Mouse (Mus musculus): ENCODE data around the gene Tmem203. TPM values are rescaled to one million over a fixed set of nuclear protein-coding genes. Genes with fewer than 3 reads are reported as not detected.

The Tmem203 gene
- polyA plus RNA-seq, 1 experiment from 2014 or later = 25.3 TPM

DNA sequence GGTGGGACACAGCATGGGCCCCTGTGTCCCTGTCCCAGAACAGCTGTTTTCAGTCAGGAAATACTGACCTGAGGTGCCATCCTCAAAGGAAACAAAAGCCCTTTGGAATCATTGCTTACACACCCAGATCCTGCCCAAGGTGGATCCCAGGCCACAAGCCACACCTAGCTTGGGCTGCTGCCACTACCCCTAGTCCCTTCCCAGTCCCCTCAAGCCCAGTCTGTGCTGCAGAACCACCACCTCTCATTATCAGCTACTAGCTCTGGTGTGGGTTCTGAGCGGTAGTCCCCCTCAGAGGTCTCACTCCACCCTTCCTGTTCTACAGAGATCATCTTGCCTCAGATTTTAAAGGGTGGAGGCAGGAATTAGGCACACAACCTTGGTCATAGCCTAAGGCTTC, 31.1 kb downstream of the Tmem203 start:
- H3K27me3 ChIP-seq = peaks cover 42% of the 10 kb centered on the region
- no peaks in the 10 kb centered on the region for H3K9me3 ChIP-seq
- H3K27ac ChIP-seq = peak overlapping the region; percentile 76
- peaks cover 29% of the 10 kb centered on the region for H3K4me1 ChIP-seq
- 67% methylated on average over 1 of the region's 1 CpGs for WGBS
- H3K4me2 ChIP-seq = no peak overlapping the region
- ATAC-seq (ENCODE audit: insufficient number of reproducible peaks, insufficient read depth, low FRiP score, low TSS enrichment, low read depth) = no peak
- peaks cover 49% of the 10 kb centered on the region for H3K36me3 ChIP-seq
- no peak overlapping the region for H3K4me3 ChIP-seq
- 0 out of 2 replicates have a peak overlapping the region, but pooled peaks have one; percentile 6 for H3K9ac ChIP-seq

DNA sequence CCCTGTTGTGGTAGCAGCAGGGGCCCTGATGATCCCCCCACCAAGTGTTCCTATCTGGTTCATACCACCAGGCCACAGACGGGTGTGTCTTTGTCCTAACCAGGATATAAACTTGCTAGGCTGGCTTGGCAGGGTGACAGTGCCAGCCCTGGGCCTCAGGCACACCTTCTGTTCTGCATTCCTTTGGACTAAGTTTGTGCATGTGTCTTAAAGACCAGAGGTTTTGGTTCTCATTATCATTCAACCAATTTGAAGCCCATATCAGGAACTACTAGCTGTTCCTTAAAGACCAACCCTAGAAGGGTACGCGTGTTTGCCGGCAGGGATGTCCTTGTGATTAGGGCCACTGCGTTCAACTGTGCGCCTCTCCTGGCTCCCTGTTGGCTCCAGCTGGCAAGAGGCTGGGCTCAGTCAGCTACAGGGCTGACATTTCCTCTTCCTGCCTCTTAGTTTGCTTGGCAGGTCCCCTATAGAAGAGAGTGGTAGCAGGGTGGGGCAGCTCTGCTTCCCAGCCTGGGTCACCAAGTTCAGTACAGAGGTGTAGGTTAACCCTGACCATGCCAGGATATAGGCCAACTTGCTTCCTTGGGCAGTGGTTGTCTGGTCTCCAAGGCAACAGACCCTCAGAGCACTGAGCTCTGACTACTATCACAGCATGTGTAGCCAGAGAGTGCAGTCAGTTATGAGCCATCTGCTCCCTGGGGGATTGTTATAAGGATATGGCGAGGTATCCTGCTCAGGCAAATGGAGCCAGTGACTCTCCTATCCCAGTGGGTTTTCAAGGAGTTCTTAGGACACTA, 31.8 kb downstream of the Tmem203 start:
- Histone ChIP-seq H3K27me3 (peaks cover 49% of the 10 kb centered on the region), H3K27ac (peak overlapping the region; percentile 77), H3K4me1 (peaks cover 35% of the 10 kb centered on the region), H3K4me2 (0 out of 2 replicates have a peak overlapping the region, but pooled peaks have one; percentile 2), H3K9ac (no peak overlapping the region), H3K36me3 (peaks cover 44% of the 10 kb centered on the region), H3K4me3 (no peak overlapping the region), H3K9me3 (no peaks in the 10 kb centered on the region)
- ATAC-seq (ENCODE audit: insufficient number of reproducible peaks, insufficient read depth, low FRiP score, low TSS enrichment, low read depth) = no peak
- 51% methylated on average over 7 of the region's 7 CpGs for WGBS

DNA sequence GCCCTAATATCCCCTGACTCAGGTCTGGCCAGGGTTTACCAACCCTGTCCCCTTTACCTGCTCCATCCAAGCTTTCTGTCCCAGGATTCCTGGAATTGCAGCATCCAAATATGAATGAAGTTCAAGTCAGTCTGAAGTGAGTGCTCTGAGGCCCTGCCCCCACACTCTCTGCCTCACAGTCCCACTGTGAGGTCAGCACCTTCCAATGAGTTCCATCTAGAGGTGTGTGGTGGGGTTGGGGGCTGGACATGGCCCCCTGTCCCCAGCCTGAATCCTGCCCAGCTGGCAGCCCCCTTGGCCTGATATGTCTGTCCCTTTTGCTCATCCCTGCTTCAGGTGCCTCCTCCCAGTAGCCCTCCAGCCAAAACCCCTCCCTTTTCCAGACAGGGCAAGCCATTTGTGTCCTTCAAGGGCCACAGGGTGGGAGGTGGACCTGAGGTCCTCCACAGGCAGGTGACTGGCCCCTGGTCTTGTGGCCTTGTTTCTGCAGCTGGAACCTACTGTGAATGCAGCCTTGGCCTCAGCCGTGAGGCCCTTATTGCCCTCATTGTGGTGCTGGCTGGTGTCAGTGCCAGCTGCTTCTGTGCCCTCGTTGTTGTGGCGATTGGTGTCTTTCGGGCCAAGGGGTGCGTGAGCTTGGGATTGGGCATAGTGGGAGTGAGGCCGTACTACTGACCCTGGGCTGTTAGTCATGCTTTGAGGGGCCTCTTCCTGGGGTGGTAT, 32.8 kb downstream of the Tmem203 start, which contains the start of gene Tmem210:
Gene Tmem210 (plus strand): TSS at position 219 of the 723 bp plus-strand sequence.
- Histone ChIP-seq H3K4me3 (no peak within 1 kb of the TSS), H3K9me3 (no peaks in the 10 kb centered on the region), H3K4me1 (peaks cover 43% of the 10 kb centered on the region), H3K4me2 (0 out of 2 replicates have a peak within 1 kb of the TSS, but pooled peaks have one; percentile 2), H3K27me3 (peaks cover 59% of the 10 kb centered on the region), H3K9ac (no peak within 1 kb of the TSS), H3K27ac (peak within 1 kb of the TSS; percentile 77), H3K36me3 (peaks cover 34% of the 10 kb centered on the region)
- ATAC-seq (ENCODE audit: insufficient number of reproducible peaks, insufficient read depth, low FRiP score, low TSS enrichment, low read depth) = no peak
- 81% methylated on average over 6 of the region's 6 CpGs for WGBS

DNA sequence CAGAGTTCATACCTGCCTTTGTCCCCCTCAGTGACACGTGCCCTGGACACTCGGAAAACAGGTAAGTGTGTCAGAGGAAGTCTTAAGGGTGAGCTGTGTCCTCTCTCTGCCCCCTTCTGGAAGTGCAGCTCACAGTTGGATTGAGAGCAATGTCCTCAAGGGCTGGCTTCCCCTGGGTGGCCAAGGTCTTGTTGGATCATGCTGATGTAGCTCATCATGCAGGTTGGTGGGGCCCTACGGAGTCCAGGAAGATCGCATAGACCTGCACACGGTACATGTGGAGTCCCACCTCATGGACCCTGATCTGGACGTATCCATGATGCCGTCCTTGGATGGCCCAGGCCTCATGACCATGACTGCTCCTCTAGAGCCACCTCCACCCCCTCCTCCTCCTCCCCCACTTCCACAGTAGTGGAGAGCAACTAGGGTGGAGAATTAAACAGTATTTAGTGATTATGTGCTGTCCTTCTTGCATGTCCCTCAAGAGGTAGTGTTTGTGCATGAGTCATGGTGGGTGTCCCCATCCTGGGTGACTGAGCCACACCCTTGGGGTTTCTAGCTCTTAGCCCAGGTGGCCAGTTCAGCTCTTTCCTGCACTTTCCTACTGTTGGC, 33.6 kb downstream of the Tmem203 start:
- 84% methylated on average over 7 of the region's 7 CpGs for WGBS
- no peaks in the 10 kb centered on the region for H3K9me3 ChIP-seq
- H3K4me2 ChIP-seq = no peak overlapping the region
- H3K27me3 ChIP-seq = peaks cover 67% of the 10 kb centered on the region
- H3K4me3 ChIP-seq = no peak overlapping the region
- H3K27ac ChIP-seq = no peak overlapping the region
- no peak overlapping the region for H3K9ac ChIP-seq
- H3K36me3 ChIP-seq = peaks cover 26% of the 10 kb centered on the region
- H3K4me1 ChIP-seq = peaks cover 43% of the 10 kb centered on the region
- no peak for ATAC-seq (ENCODE audit: insufficient number of reproducible peaks, insufficient read depth, low FRiP score, low TSS enrichment, low read depth)

DNA sequence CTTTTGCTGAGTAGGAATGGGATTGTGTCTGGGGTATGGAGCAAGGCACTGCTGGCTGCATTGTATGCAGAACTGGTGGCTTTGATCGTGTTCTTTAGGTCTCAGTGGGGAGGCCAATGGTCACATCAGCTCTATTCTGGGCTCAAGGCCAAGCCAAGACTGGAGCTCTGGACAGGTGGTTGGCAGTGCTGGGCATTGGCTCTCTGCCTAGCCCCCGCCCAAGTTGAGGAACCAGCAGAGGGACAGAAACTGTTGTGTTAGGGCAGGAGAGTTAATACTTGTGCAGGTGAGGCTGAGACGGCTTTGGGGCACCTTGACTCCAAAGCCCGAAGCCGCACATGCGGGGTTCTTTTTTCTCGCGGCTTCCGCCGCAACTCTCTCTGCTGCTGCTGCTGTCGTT, 34.4 kb downstream of the Tmem203 start, which contains the start of gene Lrrc26:
Gene Lrrc26 (plus strand): TSS at position 265 of the 400 bp plus-strand sequence.
- Histone ChIP-seq H3K9me3 (no peaks in the 10 kb centered on the region), H3K4me2 (peak within 1 kb of the TSS; percentile 60), H3K36me3 (peaks cover 18% of the 10 kb centered on the region), H3K27ac (no peak within 1 kb of the TSS), H3K4me3 (peak within 1 kb of the TSS; percentile 29), H3K4me1 (peaks cover 43% of the 10 kb centered on the region), H3K9ac (no peak within 1 kb of the TSS), H3K27me3 (peaks cover 75% of the 10 kb centered on the region)
- ATAC-seq (ENCODE audit: insufficient number of reproducible peaks, insufficient read depth, low FRiP score, low TSS enrichment, low read depth) = no peak
- 9% methylated on average over 11 of the region's 11 CpGs for WGBS

DNA sequence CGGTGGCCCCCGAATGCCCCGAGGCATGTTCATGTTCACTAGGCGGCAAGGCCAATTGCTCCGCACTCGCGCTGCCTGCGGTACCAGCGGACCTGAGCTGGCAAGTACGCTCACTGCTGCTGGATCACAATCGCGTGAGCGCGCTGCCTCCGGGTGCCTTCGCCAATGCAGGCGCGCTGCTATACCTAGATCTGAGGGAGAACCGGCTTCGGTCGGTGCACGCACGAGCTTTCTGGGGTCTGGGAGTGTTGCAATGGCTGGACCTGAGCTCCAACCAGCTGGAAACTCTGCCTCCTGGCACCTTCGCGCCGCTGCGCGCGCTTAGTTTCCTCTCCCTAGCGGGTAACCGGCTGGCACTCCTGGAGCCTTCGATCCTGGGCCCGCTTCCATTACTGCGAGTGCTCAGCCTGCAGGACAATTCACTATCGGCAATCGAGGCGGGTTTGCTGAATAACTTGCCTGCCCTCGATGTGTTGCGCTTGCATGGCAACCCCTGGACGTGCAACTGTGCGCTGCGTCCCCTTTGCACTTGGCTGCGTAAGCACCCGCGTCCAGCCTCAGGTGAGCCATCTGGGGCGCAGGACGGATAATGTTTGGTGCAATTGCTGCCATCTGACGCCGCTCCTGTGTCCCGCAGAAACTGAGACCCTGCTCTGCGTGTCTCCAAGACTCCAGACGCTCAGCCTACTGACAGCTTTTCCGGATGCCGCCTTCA, 35.0 kb downstream of the Tmem203 start:
- ATAC-seq (ENCODE audit: insufficient number of reproducible peaks, insufficient read depth, low FRiP score, low TSS enrichment, low read depth) = no peak
- Histone ChIP-seq H3K36me3 (peaks cover 12% of the 10 kb centered on the region), H3K9me3 (no peaks in the 10 kb centered on the region), H3K4me3 (peak overlapping the region; percentile 29), H3K27me3 (peaks cover 81% of the 10 kb centered on the region), H3K9ac (no peak overlapping the region), H3K4me1 (peaks cover 43% of the 10 kb centered on the region), H3K4me2 (peak overlapping the region; percentile 60), H3K27ac (no peak overlapping the region)
- 1% methylated on average over 54 of the region's 54 CpGs for WGBS

DNA sequence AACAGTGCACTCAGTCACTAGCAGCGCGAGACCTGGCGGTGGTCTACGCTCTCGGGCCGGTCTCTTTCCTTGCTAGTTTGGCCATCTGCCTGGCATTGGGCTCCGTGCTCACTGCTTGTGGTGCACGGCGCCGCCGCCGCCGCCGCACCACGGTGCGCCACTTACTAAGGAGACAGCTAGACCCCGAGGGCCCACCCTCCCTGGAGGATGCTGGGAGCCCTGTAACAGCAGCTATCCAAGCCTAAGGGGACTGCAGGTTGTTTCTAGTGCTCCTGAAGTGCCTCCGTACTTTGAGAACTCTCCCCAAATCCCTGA, 35.5 kb downstream of the Tmem203 start:
- Histone ChIP-seq H3K27ac (no peak overlapping the region), H3K36me3 (peaks cover 7% of the 10 kb centered on the region), H3K4me1 (peaks cover 40% of the 10 kb centered on the region), H3K9ac (no peak overlapping the region), H3K27me3 (peaks cover 86% of the 10 kb centered on the region), H3K4me3 (peak overlapping the region; percentile 29), H3K9me3 (no peaks in the 10 kb centered on the region), H3K4me2 (peak overlapping the region; percentile 60)
- WGBS = under 1% methylated on average over 18 of the region's 18 CpGs
- no peak for ATAC-seq (ENCODE audit: insufficient number of reproducible peaks, insufficient read depth, low FRiP score, low TSS enrichment, low read depth)

DNA sequence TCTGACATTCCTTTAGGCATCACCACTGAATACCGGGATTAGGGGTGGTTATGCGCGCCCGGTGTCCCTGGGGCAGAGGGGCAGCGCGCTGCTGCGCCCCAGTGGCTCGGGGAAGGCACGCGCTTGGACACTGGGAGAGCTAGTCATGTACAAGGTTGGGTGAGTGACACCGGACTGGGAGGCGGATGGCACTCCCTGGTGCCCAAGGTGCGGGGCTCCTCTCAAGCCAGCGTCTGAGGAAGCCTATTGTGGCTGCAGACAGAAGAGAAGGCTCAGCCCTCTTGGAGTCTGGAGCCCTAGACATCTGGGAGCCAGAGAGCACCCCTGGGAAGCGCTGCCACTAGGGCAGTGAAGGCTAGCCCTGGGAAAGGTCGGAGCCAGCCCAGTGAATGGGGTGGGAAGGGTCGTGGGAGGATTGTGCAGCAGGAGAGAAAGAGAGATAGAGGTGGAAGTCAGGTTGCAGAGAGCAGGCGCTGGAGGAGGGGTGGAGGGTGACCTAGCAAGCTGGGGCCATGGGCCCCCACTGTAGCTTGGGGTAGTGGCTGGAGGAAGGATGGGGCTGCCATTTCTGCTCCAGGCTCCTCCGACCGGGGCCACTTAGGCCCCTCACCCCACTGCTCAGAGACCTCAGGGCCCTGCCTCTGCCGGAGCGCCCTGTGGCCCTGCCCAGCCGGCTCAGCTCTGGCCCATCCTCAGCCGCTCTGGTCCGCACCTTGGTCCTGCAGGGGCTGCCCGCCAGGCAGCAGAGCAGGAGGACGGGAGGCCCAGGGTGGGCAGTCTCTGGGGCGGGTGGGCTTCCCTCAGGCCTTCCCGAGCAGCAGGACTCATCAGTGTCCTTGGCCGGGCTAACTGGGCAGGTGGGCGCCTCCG, 36.2 kb downstream of the Tmem203 start:
- Histone ChIP-seq H3K4me2 (peak overlapping the region; percentile 60), H3K27ac (no peak overlapping the region), H3K36me3 (peaks cover under 1% of the 10 kb centered on the region; the same call in 1 of the 2 replicates), H3K27me3 (peaks cover 93% of the 10 kb centered on the region), H3K4me1 (peaks cover 36% of the 10 kb centered on the region), H3K9ac (no peak overlapping the region), H3K9me3 (no peaks in the 10 kb centered on the region), H3K4me3 (peak overlapping the region; percentile 40)
- ATAC-seq (ENCODE audit: insufficient number of reproducible peaks, insufficient read depth, low FRiP score, low TSS enrichment, low read depth) = no peak
- WGBS = 5% methylated on average over 32 of the region's 32 CpGs

DNA sequence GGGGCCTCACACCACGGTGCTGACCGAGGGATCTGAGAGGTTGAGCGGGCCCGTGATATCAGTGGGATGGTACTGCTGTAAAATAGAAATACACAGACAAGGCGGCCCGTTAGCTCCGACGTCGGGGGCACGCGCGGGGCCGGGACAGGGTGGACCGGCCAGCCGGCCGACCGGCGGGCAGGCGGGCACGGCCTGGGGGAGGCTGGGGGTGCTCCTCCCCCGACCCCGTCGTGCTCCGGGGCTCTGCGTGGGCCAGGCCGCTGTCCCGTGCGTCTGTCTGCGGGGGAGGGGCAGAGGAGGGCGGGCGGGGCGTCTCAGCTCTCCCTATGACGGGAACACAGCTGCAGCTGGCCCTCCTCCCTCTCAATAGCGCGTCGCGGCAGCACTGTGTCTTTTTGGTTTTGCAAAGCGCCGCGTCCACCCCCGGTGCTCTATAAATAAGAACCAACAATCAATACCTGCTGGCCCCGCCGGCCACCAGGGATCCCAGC, 36.9 kb downstream of the Tmem203 start:
- 4% methylated on average over 37 of the region's 43 CpGs for WGBS
- no peak for ATAC-seq (ENCODE audit: insufficient number of reproducible peaks, insufficient read depth, low FRiP score, low TSS enrichment, low read depth)

DNA sequence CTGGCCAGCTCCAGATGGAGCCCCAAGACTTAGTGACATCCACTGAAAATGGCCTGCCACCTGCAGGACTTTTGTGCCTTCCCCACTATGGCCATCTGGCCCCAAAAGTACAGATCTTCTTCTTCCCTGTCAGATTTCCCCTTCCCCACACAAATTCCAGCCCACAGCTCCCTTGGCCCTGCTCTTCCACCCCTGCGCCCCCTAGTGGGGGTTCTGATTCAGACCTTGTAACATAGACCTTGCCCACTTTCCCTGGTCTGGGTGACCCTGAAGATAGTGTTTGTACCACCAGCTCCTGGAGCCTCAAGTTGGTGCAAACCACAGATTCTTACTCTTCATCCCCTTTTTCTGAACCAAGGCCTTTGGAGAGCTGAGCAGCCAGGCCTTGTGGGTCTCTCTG, 37.6 kb downstream of the Tmem203 start:
- no peak for ATAC-seq (ENCODE audit: insufficient number of reproducible peaks, insufficient read depth, low FRiP score, low TSS enrichment, low read depth)
- H3K4me3 ChIP-seq = no peak overlapping the region

More for the DNA sequence above, 36.9 kb downstream of the Tmem203 start:
- Histone ChIP-seq H3K9ac (peak overlapping the region; percentile 54), H3K4me1 (peaks cover 30% of the 10 kb centered on the region), H3K36me3 (no peaks in the 10 kb centered on the region), H3K27me3 (peaks cover 99% of the 10 kb centered on the region), H3K4me3 (peak overlapping the region; percentile 40), H3K4me2 (peak overlapping the region; percentile 60), H3K27ac (no peak overlapping the region), H3K9me3 (no peaks in the 10 kb centered on the region)

More for the DNA sequence above, 37.6 kb downstream of the Tmem203 start:
- 5% methylated on average over 1 of the region's 1 CpGs for WGBS
- peaks cover 98% of the 10 kb centered on the region for H3K27me3 ChIP-seq
- no peaks in the 10 kb centered on the region for H3K9me3 ChIP-seq
- H3K4me2 ChIP-seq = peak overlapping the region; percentile 60
- no peaks in the 10 kb centered on the region for H3K36me3 ChIP-seq
- H3K4me1 ChIP-seq = peaks cover 30% of the 10 kb centered on the region
- H3K27ac ChIP-seq = no peak overlapping the region
- H3K9ac ChIP-seq = peak overlapping the region; percentile 54; the same call in 1 of the 2 replicates
